Mouse (Mus musculus) MEL (cell line): ENCODE measurements around the gene Tnf.
A peak's percentile ranks its signal among the peaks of the same experiment; 100 is the strongest.

Source experiments
- CTCF ChIP-seq, 3 experiments: IDR thresholded peaks in 2 of 3; conservative IDR thresholded peaks in 1 of 3; 2 replicates each; pipeline ENCODE4 v1.5.1; 2011 to 2012; ENCODE audit warnings: low read length in 3 of 3, low read depth in 2 of 3, mild to moderate bottlenecking in 2 of 3, improper control_type of control experiment in 1 of 3, inconsistent platforms in 1 of 3, mixed read lengths in 1 of 3, moderate library complexity in 1 of 3; ENCODE audit not compliant: control insufficient read depth in 1 of 3, insufficient read depth in 1 of 3, poor library complexity in 1 of 3, severe bottlenecking in 1 of 3
- MAX ChIP-seq: IDR thresholded peaks from 2 replicates; pipeline ENCODE4 v1.6.1; 2011; ENCODE audit warnings: low read length, improper control_type of control experiment
- MAZ ChIP-seq: IDR thresholded peaks from 2 replicates; pipeline ENCODE4 v1.6.1; 2012; ENCODE audit warnings: low read depth, mild to moderate bottlenecking, inconsistent platforms, low read length, improper control_type of control experiment
- MYB ChIP-seq: IDR thresholded peaks from 2 replicates; pipeline ENCODE4 v1.6.1; 2011; ENCODE audit warnings: mild to moderate bottlenecking, low read depth, low read length, improper control_type of control experiment
- POLR2A ChIP-seq, 2 experiments: IDR thresholded peaks; 2 replicates each; pipeline ENCODE4 v1.6.1; 2011 to 2012; ENCODE audit warnings: low read length in 2 of 2, mild to moderate bottlenecking in 2 of 2, control low read depth in 1 of 2, improper control_type of control experiment in 1 of 2, low read depth in 1 of 2, moderate library complexity in 1 of 2; ENCODE audit not compliant: control insufficient read depth in 1 of 2, insufficient read depth in 1 of 2, poor library complexity in 1 of 2
- ZC3H11A ChIP-seq: IDR thresholded peaks from 2 replicates; pipeline ENCODE4 v1.6.1; 2012; ENCODE audit warnings: low read depth, mild to moderate bottlenecking, inconsistent platforms, low read length, improper control_type of control experiment

- TF ChIP-seq POLR2A (IDR thresholded peaks at IDR 0.05; ENCODE audit: control insufficient read depth in 1 of 2, insufficient read depth in 1 of 2, low read depth in 1 of 2, low read length in 2 of 2, poor library complexity in 1 of 2), result peak; percentile 15 to 66; a peak in 2 of 4 replicates
- TF ChIP-seq MAX, result no peak
- TF ChIP-seq ZC3H11A, result no peak
- TF ChIP-seq CTCF (IDR thresholded peaks at IDR 0.05 in 2 of 3, conservative IDR thresholded peaks at IDR 0.05 in 1 of 3; ENCODE audit: control insufficient read depth in 1 of 3, insufficient read depth in 1 of 3, low read depth in 2 of 3, low read length in 3 of 3, poor library complexity in 1 of 3, severe bottlenecking in 1 of 3), result no peak
- TF ChIP-seq MYB, result no peak
- no peak for TF ChIP-seq MAZ
Observed at GRCm38 (mm10) chr17:35234903-35235302, 33.1 kb upstream of the Tnf start.
